Mouse (Mus musculus) intestine, embryonic 15.5 days (tissue): ENCODE data around the gene Sumo3. TPM values are rescaled to one million over a fixed set of nuclear protein-coding genes. Genes with fewer than 3 reads are reported as not detected.

Experiments used
- ATAC-seq: fragments of 200-750 bp; cut with Nextera tagmentation; 2 replicates; pipeline ENCODE4 v1.8.0; 2017; ENCODE audit warnings: moderate TSS enrichment, moderate library complexity
- H3K27ac ChIP-seq: fragments of 300-500 bp; sonication (generic); 2 replicates; pipeline ENCODE4 v1.5.1; 2015; ENCODE audit warnings: mild to moderate bottlenecking, inconsistent platforms
- H3K27me3 ChIP-seq: fragments of 300-500 bp; sonication (generic); replicated peaks from 2 replicates; pipeline ENCODE4 v1.6.1; 2015; ENCODE audit warnings: inconsistent platforms
- H3K36me3 ChIP-seq: fragments of 300-500 bp; sonication (generic); 2 replicates; pipeline ENCODE4 v1.6.1; 2015; ENCODE audit warnings: inconsistent platforms
- H3K4me1 ChIP-seq: fragments of 300-500 bp; sonication (generic); replicated peaks from 2 replicates; pipeline ENCODE4 v1.6.1; 2015; ENCODE audit warnings: inconsistent platforms
- H3K4me2 ChIP-seq: fragments of 300-500 bp; sonication (generic); replicated peaks from 2 replicates; pipeline ENCODE4 v1.6.1; 2015; ENCODE audit warnings: mild to moderate bottlenecking, inconsistent platforms
- H3K4me3 ChIP-seq: fragments of 300-500 bp; sonication (generic); replicated peaks from 2 replicates; pipeline ENCODE4 v1.5.1; 2015; ENCODE audit warnings: inconsistent platforms
- H3K9ac ChIP-seq: fragments of 300-500 bp; sonication (generic); 2 replicates; pipeline ENCODE4 v1.6.1; 2015; ENCODE audit warnings: inconsistent platforms
- H3K9me3 ChIP-seq: fragments of 300-500 bp; sonication (generic); 2 replicates; pipeline ENCODE4 v1.6.1; 2016; ENCODE audit warnings: inconsistent platforms
- WGBS: fragments of 180-500 bp; shearing (Covaris S2); methylation state at CpG from one replicate; pipeline ENCODE4 v1.1.7; 2015; 5-methylcytosine and 5-hydroxymethylcytosine counted together
- polyA plus RNA-seq: library from polyadenylated mRNA; unstranded; fragments of >200 nt; fragmentation: Nextera tagmentation; extraction: Ambion mirVana; gene quantifications from 2 replicates; pipeline ENCODE4 v1.2.1, GENCODE M21; 2015

Sumo3 gene
- polyA plus RNA-seq, 1 experiment from 2014 or later: 345 TPM

GRCm38 (mm10) chr10:77634016-77634415 is 28.1 kb downstream of the Sumo3 start:
- 0 out of 2 replicates have a peak, but pooled peaks have one; percentile 34 for ATAC-seq
- H3K36me3 ChIP-seq: peaks cover 15% of the 10 kb centered on the region; the same call in 1 of the 2 replicates
- H3K9ac ChIP-seq: no peak overlapping the region
- no peak overlapping the region for H3K4me3 ChIP-seq
- no peaks in the 10 kb centered on the region for H3K27me3 ChIP-seq
- H3K27ac ChIP-seq: no peak overlapping the region
- no peak overlapping the region for H3K4me2 ChIP-seq
- 75% methylated on average over 6 of the region's 6 CpGs for WGBS
- peaks cover 15% of the 10 kb centered on the region for H3K4me1 ChIP-seq
- H3K9me3 ChIP-seq: no peaks in the 10 kb centered on the region

- Histone ChIP-seq H3K36me3 (peaks cover 15% of the 10 kb centered on the region; the same call in 1 of the 2 replicates), H3K4me1 (peaks cover 15% of the 10 kb centered on the region), H3K9ac (no peak overlapping the region), H3K4me3 (no peak overlapping the region), H3K27me3 (no peaks in the 10 kb centered on the region), H3K27ac (no peak overlapping the region), H3K9me3 (no peaks in the 10 kb centered on the region), H3K4me2 (no peak overlapping the region)
- ATAC-seq: 0 out of 2 replicates have a peak, but pooled peaks have one; percentile 28
- 59% methylated on average over 13 of the region's 13 CpGs for WGBS
Observed at GRCm38 (mm10) chr10:77634452-77635231, 28.7 kb downstream of the Sumo3 start.

- Histone ChIP-seq H3K4me2 (no peak overlapping the region), H3K27me3 (no peaks in the 10 kb centered on the region), H3K4me1 (peaks cover 10% of the 10 kb centered on the region; the same call in 1 of the 2 replicates), H3K27ac (no peak overlapping the region), H3K4me3 (no peak overlapping the region), H3K9ac (no peak overlapping the region), H3K9me3 (no peaks in the 10 kb centered on the region), H3K36me3 (peaks cover 13% of the 10 kb centered on the region)
- 88% methylated on average over 7 of the region's 7 CpGs for WGBS
- ATAC-seq: no peak
Observed at GRCm38 (mm10) chr10:77636234-77636922, 30.5 kb downstream of the Sumo3 start.

- Histone ChIP-seq H3K27me3 (no peaks in the 10 kb centered on the region), H3K4me3 (no peak overlapping the region), H3K4me1 (peaks cover 8% of the 10 kb centered on the region; the same call in 1 of the 2 replicates), H3K9me3 (no peaks in the 10 kb centered on the region), H3K27ac (no peak overlapping the region), H3K36me3 (peaks cover 28% of the 10 kb centered on the region), H3K9ac (no peak overlapping the region), H3K4me2 (no peak overlapping the region)
- WGBS: 82% methylated on average over 6 of the region's 6 CpGs
- ATAC-seq: no peak
Observed at GRCm38 (mm10) chr10:77638956-77639355, 33.1 kb downstream of the Sumo3 start.

- H3K27ac ChIP-seq: no peak overlapping the region
- no peak for ATAC-seq
- no peaks in the 10 kb centered on the region for H3K27me3 ChIP-seq
- H3K4me2 ChIP-seq: no peak overlapping the region
- no peak overlapping the region for H3K4me3 ChIP-seq
- H3K4me1 ChIP-seq: 0 out of 2 replicates have a peak, but pooled peaks cover 2% of the 10 kb centered on the region
- H3K9me3 ChIP-seq: no peaks in the 10 kb centered on the region
- 78% methylated on average over 7 of the region's 7 CpGs for WGBS
- H3K9ac ChIP-seq: no peak overlapping the region
- H3K36me3 ChIP-seq: peaks cover 42% of the 10 kb centered on the region
Observed at GRCm38 (mm10) chr10:77643160-77643559, 37.3 kb downstream of the Sumo3 start.

GRCm38 (mm10) chr10:77645571-77645970 is 39.7 kb downstream of the Sumo3 start:
- Histone ChIP-seq H3K9ac (no peak overlapping the region), H3K27me3 (no peaks in the 10 kb centered on the region), H3K4me3 (no peak overlapping the region), H3K4me1 (no peaks in the 10 kb centered on the region), H3K27ac (no peak overlapping the region), H3K36me3 (peaks cover 37% of the 10 kb centered on the region), H3K4me2 (no peak overlapping the region), H3K9me3 (no peaks in the 10 kb centered on the region)
- no peak for ATAC-seq
- WGBS: 89% methylated on average over 5 of the region's 5 CpGs

GRCm38 (mm10) chr10:77647461-77647860 is 41.6 kb downstream of the Sumo3 start:
- no peak overlapping the region for H3K27ac ChIP-seq
- no peak overlapping the region for H3K9ac ChIP-seq
- ATAC-seq: no peak
- H3K36me3 ChIP-seq: peaks cover 29% of the 10 kb centered on the region; the same call in 1 of the 2 replicates
- WGBS: 54% methylated on average over 1 of the region's 1 CpGs
- H3K4me3 ChIP-seq: no peak overlapping the region
- no peaks in the 10 kb centered on the region for H3K9me3 ChIP-seq
- H3K4me1 ChIP-seq: no peaks in the 10 kb centered on the region
- H3K27me3 ChIP-seq: no peaks in the 10 kb centered on the region
- no peak overlapping the region for H3K4me2 ChIP-seq

GRCm38 (mm10) chr10:77647901-77648300 is 42.0 kb downstream of the Sumo3 start:
- Histone ChIP-seq H3K36me3 (peaks cover 29% of the 10 kb centered on the region; the same call in 1 of the 2 replicates), H3K4me1 (no peaks in the 10 kb centered on the region), H3K4me3 (no peak overlapping the region), H3K9me3 (no peaks in the 10 kb centered on the region), H3K4me2 (no peak overlapping the region), H3K27me3 (no peaks in the 10 kb centered on the region), H3K9ac (no peak overlapping the region), H3K27ac (no peak overlapping the region)
- ATAC-seq: no peak
- 83% methylated on average over 8 of the region's 8 CpGs for WGBS

GRCm38 (mm10) chr10:77652046-77652445 is 46.1 kb downstream of the Sumo3 start:
- Histone ChIP-seq H3K9ac (no peak overlapping the region), H3K4me3 (no peak overlapping the region), H3K4me1 (no peaks in the 10 kb centered on the region), H3K9me3 (no peaks in the 10 kb centered on the region), H3K36me3 (no peaks in the 10 kb centered on the region), H3K27ac (no peak overlapping the region), H3K4me2 (no peak overlapping the region), H3K27me3 (no peaks in the 10 kb centered on the region)
- no peak for ATAC-seq
- WGBS: 86% methylated on average over 9 of the region's 9 CpGs

GRCm38 (mm10) chr10:77658286-77658994 is 52.5 kb downstream of the Sumo3 start:
- Histone ChIP-seq H3K9ac (no peak overlapping the region), H3K27me3 (no peaks in the 10 kb centered on the region), H3K36me3 (no peaks in the 10 kb centered on the region), H3K4me1 (no peaks in the 10 kb centered on the region), H3K27ac (no peak overlapping the region), H3K4me3 (no peak overlapping the region), H3K9me3 (no peaks in the 10 kb centered on the region), H3K4me2 (no peak overlapping the region)
- ATAC-seq: no peak
- 51% methylated on average over 15 of the region's 15 CpGs for WGBS

GRCm38 (mm10) chr10:77663949-77664665 is 58.2 kb downstream of the Sumo3 start:
- no peak overlapping the region for H3K27ac ChIP-seq
- no peak overlapping the region for H3K4me3 ChIP-seq
- ATAC-seq: no peak
- H3K36me3 ChIP-seq: no peaks in the 10 kb centered on the region
- no peaks in the 10 kb centered on the region for H3K4me1 ChIP-seq
- WGBS: 38% methylated on average over 43 of the region's 43 CpGs
- no peaks in the 10 kb centered on the region for H3K9me3 ChIP-seq
- H3K9ac ChIP-seq: no peak overlapping the region
- 0 out of 2 replicates have a peak overlapping the region, but pooled peaks have one; percentile 4 for H3K4me2 ChIP-seq
- H3K27me3 ChIP-seq: peaks cover 8% of the 10 kb centered on the region; the same call in 1 of the 2 replicates
